Mouse (Mus musculus) liver, embryonic 14.5 days (tissue): ENCODE results near the gene Atp5d. TPM values are rescaled to one million over a fixed set of nuclear protein-coding genes. Genes with fewer than 3 reads are reported as not detected.

Experiments used
- ATAC-seq: fragments of 200-750 bp; cut with Nextera tagmentation; 2 replicates; pipeline ENCODE4 v1.8.0; 2017; ENCODE audit warnings: moderate number of reproducible peaks, mild to moderate bottlenecking, moderate library complexity; ENCODE audit not compliant: insufficient read depth
- DNase-seq, 3 experiments: peaks; one replicate each; pipeline ENCODE4 v3.0.0-alpha.2; 2012 to 2013; ENCODE audit warnings: low read depth in 3 of 3, low spot score in 3 of 3
- H3K27ac ChIP-seq: fragments of 300-500 bp; sonication (generic); 2 replicates; pipeline ENCODE4 v1.5.1; 2014; ENCODE audit warnings: moderate library complexity, mild to moderate bottlenecking, control low read depth, inconsistent platforms
- H3K27me3 ChIP-seq: fragments of 300-500 bp; sonication (generic); 2 replicates; pipeline ENCODE4 v1.6.1; 2014; ENCODE audit warnings: mild to moderate bottlenecking, low read length, moderate library complexity; ENCODE audit not compliant: control insufficient read depth, insufficient read depth
- H3K36me3 ChIP-seq: fragments of 300-500 bp; sonication (generic); replicated peaks from 2 replicates; pipeline ENCODE4 v1.6.1; 2014; ENCODE audit warnings: low read depth; ENCODE audit not compliant: control insufficient read depth, insufficient read depth
- H3K4me1 ChIP-seq, 2 experiments: fragments of 200-500 bp in 1 of 2; fragments of 300-500 bp in 1 of 2; sonication (generic) in 1 of 2; replicated peaks; 2 replicates each; pipeline ENCODE4 v1.6.1; 2012 to 2014; ENCODE audit warnings: antibody characterized with exemption in 1 of 2, inconsistent platforms in 1 of 2, low read length in 1 of 2; ENCODE audit not compliant: control insufficient read depth in 2 of 2, insufficient read depth in 2 of 2
- H3K4me2 ChIP-seq: fragments of 300-500 bp; sonication (generic); 2 replicates; pipeline ENCODE4 v1.6.1; 2014; ENCODE audit warnings: low read depth, mild to moderate bottlenecking, control low read depth, moderate library complexity
- H3K4me3 ChIP-seq, 2 experiments: fragments of 200-500 bp in 1 of 2; fragments of 300-500 bp in 1 of 2; sonication (generic) in 1 of 2; 2 replicates each; pipeline ENCODE4 v1.5.1; 2012 to 2014; ENCODE audit warnings: low read depth in 2 of 2, low read length in 2 of 2, mild to moderate bottlenecking in 2 of 2, control low read depth in 1 of 2, inconsistent platforms in 1 of 2, moderate library complexity in 1 of 2; ENCODE audit not compliant: insufficient read depth in 1 of 2
- H3K9ac ChIP-seq: fragments of 300-500 bp; sonication (generic); replicated peaks from 2 replicates; pipeline ENCODE4 v1.6.1; 2014; ENCODE audit warnings: mild to moderate bottlenecking, control low read depth, moderate library complexity
- H3K9me3 ChIP-seq: fragments of 300-500 bp; sonication (generic); 2 replicates; pipeline ENCODE4 v1.6.1; 2016; ENCODE audit warnings: low read length, mixed read lengths; ENCODE audit not compliant: control insufficient read depth
- CTCF ChIP-seq: IDR thresholded peaks from 2 replicates; pipeline ENCODE4 v1.5.1; 2016; ENCODE audit warnings: antibody characterized with exemption, low read depth, control low read depth
- EP300 ChIP-seq: IDR thresholded peaks from 2 replicates; pipeline ENCODE4 v1.6.1; 2016; ENCODE audit warnings: antibody characterized with exemption, low read depth
- WGBS: fragments of 180-500 bp; shearing (Covaris S2); extraction: QIAGEN DNeasy Blood & Tissue Kit; methylation state at CpG from one replicate; pipeline ENCODE4 v1.1.7; 2014; ENCODE audit not compliant: insufficient replicate concordance; 5-methylcytosine and 5-hydroxymethylcytosine counted together
- polyA plus RNA-seq, 2 experiments: library from polyadenylated mRNA; depleted of rRNA in 1 of 2; stranded (reverse) in 1 of 2; unstranded in 1 of 2; fragments of >200 nt; fragmentation: Nextera tagmentation in 1 of 2; extraction: Ambion mirVana in 1 of 2; gene quantifications; 2 replicates each; pipeline versions ENCODE4 v1.2.1 to v1.2.3; 2012 to 2014

Atp5d gene
- polyA plus RNA-seq, 2 experiments = 211 to 249 TPM

DNA sequence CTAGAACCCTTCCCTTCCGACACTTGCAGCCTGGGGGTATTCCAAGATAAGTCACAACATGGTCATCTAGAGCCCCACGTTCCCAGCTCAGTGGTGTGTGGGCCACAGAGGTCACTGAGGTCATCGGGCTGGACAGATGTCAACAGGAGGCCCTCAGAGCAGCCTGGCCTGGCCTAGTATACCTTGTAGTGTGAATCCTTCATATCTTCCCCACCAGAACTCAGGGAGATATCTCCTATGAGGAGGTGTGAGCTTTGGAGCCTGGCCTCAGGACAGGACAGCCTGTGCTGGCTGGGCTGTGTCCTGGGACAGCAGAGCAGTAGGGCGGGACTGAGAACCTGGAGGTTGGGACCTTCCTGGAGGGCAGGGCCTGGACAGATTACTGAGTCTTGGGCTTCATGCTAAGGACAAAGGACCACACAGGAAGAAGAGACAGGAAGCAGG is 8.2 kb downstream of the Atp5d start:
- WGBS = 77% methylated on average over 4 of the region's 4 CpGs
- Histone ChIP-seq H3K4me2 (peak overlapping the region; percentile 99), H3K4me1 (peaks cover 25 to 28% of the 10 kb centered on the region in 2 experiments), H3K36me3 (peaks cover 17% of the 10 kb centered on the region), H3K4me3 (no peak overlapping the region), H3K9ac (no peak overlapping the region; the same call in 1 of the 2 replicates), H3K27me3 (no peaks in the 10 kb centered on the region), H3K27ac (peak overlapping the region; percentile 94), H3K9me3 (no peaks in the 10 kb centered on the region)
- DNase-seq = no peak
- no peak for ATAC-seq
- no peak for TF ChIP-seq CTCF
- TF ChIP-seq EP300 = no peak

DNA sequence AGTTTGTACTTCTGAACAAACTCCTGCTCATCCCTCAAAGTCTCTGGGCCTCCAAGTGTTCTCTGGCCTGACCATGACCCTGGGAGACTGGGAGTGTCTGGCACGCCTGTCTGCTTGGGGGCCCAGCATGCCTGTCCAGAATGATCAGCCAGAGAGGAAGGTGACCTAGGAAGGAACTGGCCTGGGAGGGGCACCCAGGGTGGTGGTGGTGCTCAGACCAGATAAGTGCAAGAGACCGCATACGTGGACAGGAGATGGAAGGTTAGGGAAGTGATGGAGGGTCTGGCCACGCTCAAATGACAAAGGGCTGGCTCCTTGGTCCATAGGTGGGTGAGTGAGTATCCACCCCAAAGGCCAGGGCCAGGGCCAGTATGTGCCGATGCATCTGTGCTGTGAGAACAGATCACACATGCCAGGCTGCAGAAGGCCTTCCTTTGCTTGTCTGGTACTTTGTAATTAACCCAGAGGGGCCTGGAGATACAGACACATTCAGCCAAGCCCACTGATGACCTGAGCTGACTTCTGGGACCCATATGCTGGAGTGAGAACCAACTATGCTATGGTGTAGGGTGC is 8.8 kb downstream of the Atp5d start:
- H3K27ac ChIP-seq = peak overlapping the region; percentile 94
- H3K27me3 ChIP-seq = no peaks in the 10 kb centered on the region
- DNase-seq (no peak), ATAC-seq (no peak)
- H3K36me3 ChIP-seq = peaks cover 23% of the 10 kb centered on the region
- no peaks in the 10 kb centered on the region for H3K9me3 ChIP-seq
- WGBS = 32% methylated on average over 5 of the region's 5 CpGs
- peaks cover 25 to 28% of the 10 kb centered on the region in 2 experiments for H3K4me1 ChIP-seq
- H3K4me3 ChIP-seq = peak overlapping the region; percentile 72 to 90; a peak in 2 of 4 replicates
- peak overlapping the region; percentile 99 for H3K4me2 ChIP-seq
- H3K9ac ChIP-seq = peak overlapping the region; percentile 81
- TF ChIP-seq EP300 (no peak), CTCF (no peak)

DNA sequence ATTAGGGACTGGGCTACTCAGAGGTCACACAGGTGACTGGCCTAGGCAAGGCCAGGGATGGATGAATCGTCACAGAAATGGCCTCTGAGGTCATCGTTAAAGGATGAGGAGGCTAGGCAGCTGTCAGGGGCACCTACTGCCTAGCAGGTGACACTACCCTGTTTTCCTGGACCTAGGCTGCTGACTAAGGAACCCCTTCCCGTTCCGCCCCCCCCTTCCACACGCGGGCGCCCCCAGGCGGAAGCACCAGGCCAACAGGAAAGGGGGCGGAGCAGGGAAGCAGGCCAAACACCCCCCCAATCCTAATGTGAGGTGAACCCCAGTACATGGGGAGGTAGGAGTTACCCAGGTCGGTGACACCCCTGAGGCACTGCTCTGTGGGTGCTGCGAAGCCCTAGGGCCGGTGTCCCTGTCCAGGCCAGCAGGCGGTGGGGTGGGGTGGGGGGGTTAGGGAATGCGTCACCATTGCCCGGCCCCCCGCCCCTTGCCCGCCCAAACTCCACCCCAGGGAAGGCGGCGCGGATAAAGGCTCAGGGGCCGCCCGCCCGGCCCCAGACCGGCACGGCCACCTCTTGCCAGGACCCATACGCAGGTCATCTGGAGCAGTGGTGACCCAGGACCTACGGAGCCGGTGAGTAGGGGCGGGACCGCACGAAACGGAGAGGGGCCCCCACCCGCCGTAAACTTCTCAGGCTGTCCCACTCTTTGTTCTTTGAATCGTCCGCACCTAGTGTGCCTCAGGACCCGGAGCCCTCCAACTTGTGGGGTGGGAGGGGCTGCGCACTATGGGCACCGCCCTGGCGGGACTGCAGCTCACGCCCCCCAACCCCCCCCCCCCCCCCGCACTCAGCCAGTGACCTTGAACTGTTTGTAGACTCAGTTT is 9.5 kb downstream of the Atp5d start, which contains the start of gene Midn:
TSS of gene Midn (plus strand) at position 554 of the 883 bp plus-strand sequence.
- no peaks in the 10 kb centered on the region for H3K9me3 ChIP-seq
- peak within 1 kb of the TSS; percentile 99 for H3K4me2 ChIP-seq
- peak within 1 kb of the TSS; percentile 72 to 90 for H3K4me3 ChIP-seq
- H3K36me3 ChIP-seq = peaks cover 27% of the 10 kb centered on the region
- no peaks in the 10 kb centered on the region for H3K27me3 ChIP-seq
- DNase-seq (no peak), ATAC-seq (peak; percentile 32)
- WGBS = 2% methylated on average over 37 of the region's 42 CpGs
- peaks cover 24 to 29% of the 10 kb centered on the region in 2 experiments for H3K4me1 ChIP-seq
- H3K27ac ChIP-seq = peak within 1 kb of the TSS; percentile 94
- TF ChIP-seq CTCF (peak; percentile 73), EP300 (no peak)
- peak within 1 kb of the TSS; percentile 81 for H3K9ac ChIP-seq

DNA sequence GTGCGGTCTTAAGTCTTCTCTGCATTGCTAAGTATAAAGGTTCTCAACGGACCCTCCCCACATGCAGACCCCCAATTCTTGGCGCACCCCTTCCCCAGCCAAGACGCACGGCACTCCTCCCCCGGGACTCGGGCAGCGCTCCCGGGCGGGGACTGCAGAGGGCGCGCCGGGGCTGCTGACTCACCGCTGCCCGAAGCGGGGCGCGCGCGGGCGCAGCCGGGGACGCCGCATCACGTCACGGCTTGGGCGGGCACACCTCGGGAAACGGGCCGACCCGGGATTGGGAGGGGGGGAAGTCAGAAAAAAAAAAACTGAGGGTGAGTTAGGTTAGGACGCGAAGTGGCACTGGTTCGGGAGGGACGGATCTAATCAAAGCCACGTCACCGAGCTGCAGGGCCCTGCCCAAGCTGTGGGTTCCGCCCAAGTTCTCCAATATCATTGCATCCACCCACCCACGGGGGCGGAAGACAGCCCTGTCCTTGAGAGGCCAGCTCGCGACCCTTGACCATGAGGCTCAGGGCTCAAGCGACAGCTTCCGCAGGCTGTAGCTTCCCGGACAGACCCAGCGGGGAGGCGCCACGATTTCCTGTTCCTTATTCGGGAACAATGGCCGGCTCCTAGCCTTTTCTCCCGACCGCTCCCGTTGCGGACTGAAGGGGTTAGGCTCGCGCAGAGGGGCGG is 10.3 kb downstream of the Atp5d start:
- H3K36me3 ChIP-seq = peaks cover 32% of the 10 kb centered on the region

More for the DNA sequence above, 10.3 kb downstream of the Atp5d start:
- TF ChIP-seq EP300 (no peak), CTCF (peak; percentile 68)
- Histone ChIP-seq H3K4me2 (peak overlapping the region; percentile 99), H3K9ac (peak overlapping the region; percentile 81), H3K4me1 (peaks cover 24 to 29% of the 10 kb centered on the region in 2 experiments), H3K27ac (peak overlapping the region; percentile 94), H3K9me3 (no peaks in the 10 kb centered on the region), H3K4me3 (peak overlapping the region; percentile 72 to 90), H3K27me3 (no peaks in the 10 kb centered on the region)
- DNase-seq = peak; percentile 76 to 86 (median 84)
- under 1% methylated on average over 57 of the region's 57 CpGs for WGBS
- ATAC-seq = peak; percentile 65
